Mouse (Mus musculus) adrenal gland, adult 10 weeks (tissue): Measurements from ENCODE around the gene Trim5. TPM values are rescaled to one million over a fixed set of nuclear protein-coding genes. Genes with fewer than 3 reads are reported as not detected.

Source experiments
- polyA plus RNA-seq: library from polyadenylated mRNA; stranded (reverse); fragments of 350-450 nt; fragmentation: Illumina TruSeq; extraction: RNeasy Lipid Tissue Mini Kit (QIAGEN cat#74804); gene quantifications from one replicate; pipeline ENCODE4 v1.2.3, GENCODE M21; 2014; ENCODE audit warnings: low read depth, low replicate concordance

Trim5 gene
- polyA plus RNA-seq = 11.2 TPM

GRCm38 (mm10) chr7:104287576-104288443 lies at the start of gene Trim5:
Trim5 (minus strand) TSS chr7:104288094.

GRCm38 (mm10) chr7:104329171-104329570 lies 41.3 kb upstream of the Trim5 start, which contains the start of gene Trim34b:
Trim34b (plus strand) TSS chr7:104329471.

GRCm38 (mm10) chr7:104315369-104316080 lies 27.6 kb upstream of the Trim5 start, which contains the start of gene Trim12a:
Trim12a (minus strand) TSS chr7:104315466.

DNA sequence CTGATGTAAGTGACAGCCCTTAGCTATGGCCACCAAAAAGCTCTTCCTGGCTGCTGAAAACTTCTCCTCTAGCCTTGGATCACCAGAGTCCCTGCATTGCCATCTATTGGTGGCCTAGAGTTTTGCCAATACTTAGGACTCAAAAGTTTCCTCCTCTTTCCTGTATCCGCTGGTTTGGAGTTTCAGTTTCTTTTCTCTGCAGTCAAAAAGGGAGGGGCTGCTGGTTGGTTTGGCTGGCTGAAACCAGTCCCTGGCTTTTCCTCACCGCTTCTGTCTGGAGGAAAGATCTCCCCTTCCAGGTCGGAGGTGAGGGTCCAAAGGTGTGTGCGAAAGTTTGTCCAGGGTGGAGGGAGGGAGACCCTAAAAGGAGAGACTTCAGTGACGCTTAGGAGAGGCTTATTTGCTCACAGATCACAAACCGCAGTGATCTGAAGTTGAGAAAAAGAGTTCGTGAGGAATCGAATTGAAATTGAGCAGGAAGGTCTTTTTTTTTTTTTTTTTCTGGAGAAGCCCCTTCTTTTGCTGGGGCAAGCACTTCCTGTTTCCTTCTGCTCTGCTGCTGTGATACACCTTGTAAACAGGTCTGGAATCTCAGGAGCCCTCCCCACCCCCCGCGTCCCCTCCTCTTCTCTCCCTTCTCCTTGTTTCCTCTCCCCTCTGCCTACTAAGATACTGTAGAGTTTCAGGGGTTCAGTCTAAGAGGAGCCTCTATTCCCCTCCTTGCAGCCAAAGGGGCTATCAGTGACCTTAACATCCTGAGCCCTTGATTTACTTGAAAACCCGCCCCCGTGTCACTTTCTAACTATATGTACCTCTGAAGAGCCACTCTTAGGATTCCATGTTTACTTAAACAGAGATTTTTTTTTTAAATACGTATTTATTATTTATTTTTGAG lies 43.4 kb downstream of the Trim5 start, which contains the start of gene Trim34a:
Gene Trim34a, plus strand, starts transcription at position 171 of the 895 bp plus-strand sequence.

GRCm38 (mm10) chr7:104218701-104219569 lies 69.0 kb downstream of the Trim5 start, which contains the start of gene Trim6:
Trim6 (plus strand) TSS chr7:104218793.

Other genes starting within 250 kb of the Trim5 start
- gene Olfr642, start 235.4 kb downstream of the Trim5 start, polyA plus RNA-seq = not detected
- not detected for gene 4930516K23Rik, start 226.6 kb downstream of the Trim5 start, polyA plus RNA-seq
- gene Olfr644, start 216.2 kb downstream of the Trim5 start, polyA plus RNA-seq = not detected
- not detected for gene Olfr645, start 202.6 kb downstream of the Trim5 start, polyA plus RNA-seq
- not detected for gene Olfr646, start 183.2 kb downstream of the Trim5 start, polyA plus RNA-seq
- not detected for gene Ubqln5, start 158.3 kb downstream of the Trim5 start, polyA plus RNA-seq
- not detected for gene Olfr643, start 150.7 kb downstream of the Trim5 start, polyA plus RNA-seq
- not detected for gene Ubqln3, start 144.8 kb downstream of the Trim5 start, polyA plus RNA-seq
- not detected for gene Ubqlnl, start 137.5 kb downstream of the Trim5 start, polyA plus RNA-seq
- gene Olfm5, start 123.3 kb downstream of the Trim5 start, polyA plus RNA-seq = not detected
- not detected for gene Olfr648, start 104.7 kb downstream of the Trim5 start, polyA plus RNA-seq
- gene Olfr649, start 92.1 kb downstream of the Trim5 start, polyA plus RNA-seq = not detected
- gene Trim6, start 69.3 kb downstream of the Trim5 start, polyA plus RNA-seq = 1.0 TPM
- gene Trim34a, start 43.6 kb downstream of the Trim5 start, polyA plus RNA-seq = 37.6 TPM
- 44.0 TPM for gene Trim12a, start 27.4 kb upstream of the Trim5 start, polyA plus RNA-seq
- gene Trim34b, start 41.4 kb upstream of the Trim5 start, polyA plus RNA-seq = not detected
- 52.3 TPM for gene Trim12c, start 65.3 kb upstream of the Trim5 start, polyA plus RNA-seq
- 0.58 TPM for gene Trim30b, start 81.8 kb upstream of the Trim5 start, polyA plus RNA-seq
- not detected for gene Trim30c, start 112.7 kb upstream of the Trim5 start, polyA plus RNA-seq
- 72.7 TPM for gene Trim30a, start 177.1 kb upstream of the Trim5 start, polyA plus RNA-seq
- 77.6 TPM for gene Trim30d, start 219.8 kb upstream of the Trim5 start, polyA plus RNA-seq